Mouse (Mus musculus): ENCODE measurements at regions not wholly inside any gene's neighbourhood (a gene's known extent, or its start where the extent isn't known, plus 50 kb on each side); places are given as distances from the start of the nearest gene placed in this dataset.
A peak's percentile ranks its signal among the peaks of the same experiment; 100 is the strongest.

DNA sequence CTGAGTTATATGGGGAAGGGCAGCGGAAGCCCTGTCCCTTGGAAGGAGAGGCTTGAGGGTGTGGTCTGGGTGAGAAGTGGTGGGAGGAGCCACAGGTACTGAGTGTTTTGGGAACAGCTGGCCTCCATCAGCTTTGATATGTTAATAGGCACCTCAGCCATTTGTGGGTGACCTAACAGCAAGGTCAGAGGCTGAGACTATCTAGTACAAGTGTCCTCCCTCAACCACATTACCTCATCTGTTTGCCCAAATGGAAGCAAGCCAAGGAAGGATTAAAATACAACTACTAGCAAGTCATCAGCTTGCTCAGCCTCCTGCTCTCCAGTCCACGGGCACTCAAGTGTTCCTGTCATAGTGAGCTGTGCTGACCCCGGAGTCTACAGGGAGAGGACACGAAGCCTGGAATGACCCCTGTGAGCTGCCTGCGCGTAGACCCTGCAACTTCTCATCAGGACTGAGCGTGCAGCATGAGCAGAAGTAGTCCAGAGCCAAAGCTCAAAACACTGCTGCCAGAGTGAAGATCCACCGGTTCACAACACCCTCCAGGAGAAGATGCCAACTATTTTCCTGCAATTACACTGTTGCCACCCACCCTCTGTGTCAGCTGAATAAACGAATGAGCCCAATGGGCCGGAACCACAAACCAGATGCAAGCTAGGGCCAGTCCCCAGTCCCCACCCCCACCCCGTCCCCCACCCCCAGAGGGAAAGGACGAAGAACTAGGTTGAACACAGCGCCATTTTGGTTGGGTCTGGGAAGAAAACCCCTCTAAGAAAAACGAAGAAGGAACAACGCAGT lies 239.6 kb downstream of the Qk start:
- DNase-seq (ENCODE audit: low spot score in 2 of 2) = no peak

DNA sequence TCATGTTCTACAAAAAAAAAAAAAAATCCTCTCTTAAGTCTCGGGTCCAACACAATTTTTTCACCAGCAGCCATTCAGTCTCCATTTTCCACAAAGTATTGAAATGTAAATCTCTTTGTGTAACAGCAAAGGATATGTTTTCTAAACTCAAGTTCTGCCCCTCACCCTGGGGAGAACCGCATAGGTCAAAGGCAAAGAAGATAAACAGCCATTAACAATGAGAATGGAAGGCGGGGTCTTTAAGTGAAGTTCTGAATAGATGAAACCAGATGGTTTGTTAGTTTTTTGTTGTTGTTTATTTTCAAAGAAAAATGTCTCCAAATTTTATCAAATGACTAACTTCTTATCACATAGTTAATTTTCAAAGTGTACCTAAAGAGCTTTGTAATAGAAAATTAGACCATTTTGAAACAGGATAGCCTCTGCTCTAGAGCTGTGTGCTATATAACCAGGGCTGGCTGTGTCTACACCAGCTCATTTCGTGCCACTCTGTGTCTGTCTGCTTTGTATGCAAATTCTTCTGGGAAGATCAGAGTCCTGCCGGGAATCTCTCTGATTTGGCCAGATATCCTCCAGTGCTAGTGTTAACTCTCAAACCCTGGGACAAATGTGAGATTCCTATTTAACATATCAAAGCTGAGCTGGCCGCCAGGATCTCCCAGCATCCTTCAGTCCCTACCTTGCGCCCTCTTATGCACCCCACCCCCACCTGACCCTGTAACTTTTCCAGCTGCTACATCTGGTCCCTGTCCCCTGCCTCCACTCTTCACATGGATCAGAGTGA lies 240.9 kb downstream of the Qk start:
- DNase-seq (ENCODE audit: low spot score in 2 of 2) = no peak

DNA sequence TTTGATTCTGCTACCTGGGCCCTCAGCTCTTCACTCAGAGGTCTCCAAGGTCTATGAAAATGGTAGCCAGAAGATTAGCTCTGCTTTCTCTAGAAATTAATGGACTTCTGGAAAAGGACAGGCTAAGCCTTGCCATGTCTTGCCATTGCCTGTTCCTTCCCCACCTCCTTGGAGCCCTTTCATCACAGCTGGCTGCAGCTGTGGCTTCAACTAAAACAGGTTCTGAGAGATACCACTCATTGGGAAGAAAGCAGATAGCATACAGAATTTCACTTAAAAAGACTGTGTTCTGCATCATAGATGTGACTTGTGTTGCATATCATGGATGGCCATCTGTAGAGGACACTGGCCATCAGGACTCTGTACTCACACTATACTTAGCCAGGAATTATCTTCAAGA lies 246.4 kb downstream of the Qk start:
- DNase-seq (ENCODE audit: low spot score in 2 of 2) = peak in 1 of 2 experiments; percentile 13

DNA sequence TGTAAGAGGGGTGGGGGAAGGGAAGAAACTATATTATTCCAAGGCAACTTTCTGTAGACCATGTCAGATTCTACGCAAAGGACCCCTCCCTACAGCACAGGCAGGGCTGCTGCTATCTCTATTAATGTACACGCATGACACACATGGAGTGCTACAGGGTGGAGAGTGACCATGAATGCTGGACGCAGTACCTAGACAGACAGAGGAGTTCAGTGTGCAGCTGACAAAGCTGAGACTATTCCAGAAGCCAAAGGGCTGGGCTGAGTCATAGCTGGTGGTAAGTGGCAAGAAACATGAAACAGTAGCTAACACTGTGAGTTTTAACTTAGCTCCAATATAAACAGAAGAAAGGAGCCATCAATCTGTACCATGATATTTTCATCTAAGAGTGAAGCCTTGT lies 250.4 kb downstream of the Qk start:
- DNase-seq (ENCODE audit: low spot score in 2 of 2) = no peak

DNA sequence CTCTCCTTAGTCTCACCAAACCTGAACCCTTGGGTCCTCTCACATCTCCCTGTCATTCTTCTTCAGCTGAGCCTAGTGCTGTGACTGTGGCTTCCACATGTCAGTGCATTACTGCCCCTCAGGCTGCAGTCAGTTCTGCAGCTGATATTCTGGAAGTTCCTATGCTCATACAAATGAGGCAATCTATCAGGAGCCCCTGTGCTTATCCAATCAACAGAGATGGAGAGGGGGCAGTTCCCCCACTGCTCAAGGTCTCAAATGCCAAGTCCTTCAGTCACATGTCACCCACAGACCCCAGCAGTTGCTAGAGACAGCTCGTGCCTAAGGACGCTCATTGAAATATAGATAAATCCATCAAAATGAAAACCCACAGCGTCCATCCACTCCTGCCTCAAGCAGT lies 254.5 kb downstream of the Qk start:
- no peak for DNase-seq (ENCODE audit: low spot score in 2 of 2)

DNA sequence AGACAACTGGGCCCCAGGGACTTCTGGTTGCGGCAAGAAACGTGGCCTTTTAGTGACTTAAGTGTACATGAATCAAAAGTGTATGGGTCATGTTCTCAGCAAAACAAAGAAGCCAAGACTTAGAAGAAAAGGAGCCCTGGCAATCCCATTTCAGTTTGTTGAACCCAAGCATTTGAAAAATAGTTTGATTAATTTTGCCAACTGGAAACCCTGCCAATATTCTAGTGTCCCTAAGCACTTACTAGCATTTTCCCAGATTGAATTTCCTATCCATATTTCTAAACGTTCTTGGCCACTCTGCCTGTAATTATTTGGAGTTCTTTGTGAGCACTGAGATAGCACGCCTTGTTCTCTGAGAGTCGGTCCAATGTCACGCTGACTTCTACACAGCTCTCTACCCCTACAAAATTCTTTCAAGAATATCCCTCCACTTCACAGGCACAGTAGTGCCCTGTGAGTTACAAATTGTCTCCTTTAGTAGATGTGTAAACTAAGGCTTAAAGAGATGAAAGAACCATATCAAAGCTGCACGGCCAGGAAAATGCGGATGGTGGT lies 257.0 kb downstream of the Qk start:
- DNase-seq (ENCODE audit: low spot score in 2 of 2) = no peak

DNA sequence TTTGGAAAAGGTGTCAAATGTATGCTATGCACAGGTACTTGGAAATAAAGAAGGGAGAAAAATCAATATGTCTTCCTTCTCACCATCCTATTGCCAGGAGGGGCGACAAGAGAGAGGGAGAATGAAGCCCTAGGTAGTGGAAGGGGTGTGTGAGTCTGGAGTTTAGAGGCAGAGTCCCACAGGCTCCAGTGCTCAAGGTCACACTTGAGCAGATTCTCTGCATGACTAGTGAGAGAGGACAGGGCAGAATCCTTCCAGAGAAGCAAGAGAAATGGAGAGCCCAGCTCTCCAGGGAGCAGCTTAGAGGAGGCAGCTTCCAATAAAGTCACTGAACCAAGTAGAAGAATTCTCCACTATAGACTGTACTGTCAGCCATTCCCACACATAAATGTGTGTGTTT lies 261.9 kb downstream of the Qk start:
- no peak for DNase-seq (ENCODE audit: low spot score in 2 of 2)

DNA sequence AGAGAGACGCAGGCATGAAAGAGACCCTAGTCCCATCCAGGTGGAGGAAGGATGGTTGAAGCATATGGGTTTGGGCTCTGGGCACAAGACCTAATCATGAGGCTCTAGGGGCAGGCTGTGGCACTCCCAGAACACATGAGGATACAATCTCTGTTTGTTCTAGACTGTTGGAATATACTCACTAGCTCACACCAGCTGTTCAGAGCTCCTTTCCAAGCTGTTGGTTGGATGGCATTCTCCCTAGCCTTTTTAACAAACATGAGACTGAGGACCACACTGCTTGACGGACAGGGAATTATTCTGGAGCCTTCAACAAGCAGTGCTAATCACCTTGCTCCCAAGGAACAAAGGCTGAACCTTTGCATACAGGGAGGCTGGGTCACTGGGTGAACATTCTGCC lies 263.6 kb downstream of the Qk start:
- no peak for DNase-seq (ENCODE audit: low spot score in 2 of 2)

DNA sequence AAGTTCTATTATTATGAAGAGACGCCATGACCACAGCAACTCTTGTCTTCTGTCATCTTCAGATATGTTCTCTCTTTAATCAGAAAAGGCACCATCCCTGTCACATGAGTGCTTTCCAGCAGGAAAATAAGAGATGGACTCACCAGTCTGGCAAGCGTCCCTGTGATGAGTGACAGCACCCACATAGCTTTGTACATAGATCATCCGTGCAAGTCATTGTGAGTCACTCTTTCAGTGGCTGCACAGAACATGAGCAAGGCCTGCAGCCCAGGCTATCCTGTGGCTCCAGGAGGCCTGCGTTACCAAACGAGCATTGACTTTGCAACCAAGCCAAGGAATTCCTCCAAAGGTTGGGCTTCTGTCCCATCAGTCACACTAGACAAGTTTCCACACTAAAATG lies 265.3 kb downstream of the Qk start:
- DNase-seq (ENCODE audit: low spot score in 2 of 2) = no peak

DNA sequence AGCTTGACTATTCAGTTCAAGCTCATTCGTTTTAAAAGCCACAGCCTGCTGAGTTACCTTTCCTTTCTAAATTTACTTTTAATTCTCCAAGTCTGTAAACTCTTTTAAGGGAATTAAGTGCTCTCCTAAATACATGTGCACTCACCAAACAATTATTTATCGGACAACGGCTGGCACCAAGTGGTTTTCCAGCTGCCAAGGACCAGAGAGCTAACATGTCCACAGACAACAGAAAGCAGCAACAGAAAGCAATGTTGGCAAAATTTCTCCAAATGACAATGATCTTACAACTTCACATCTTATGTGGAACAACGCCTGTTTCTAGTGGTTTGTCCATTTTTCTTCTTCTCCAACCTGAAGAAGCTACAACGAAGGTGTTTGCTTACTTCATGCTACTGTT lies 275.3 kb downstream of the Qk start:
- no peak for DNase-seq (ENCODE audit: low spot score in 2 of 2)

DNA sequence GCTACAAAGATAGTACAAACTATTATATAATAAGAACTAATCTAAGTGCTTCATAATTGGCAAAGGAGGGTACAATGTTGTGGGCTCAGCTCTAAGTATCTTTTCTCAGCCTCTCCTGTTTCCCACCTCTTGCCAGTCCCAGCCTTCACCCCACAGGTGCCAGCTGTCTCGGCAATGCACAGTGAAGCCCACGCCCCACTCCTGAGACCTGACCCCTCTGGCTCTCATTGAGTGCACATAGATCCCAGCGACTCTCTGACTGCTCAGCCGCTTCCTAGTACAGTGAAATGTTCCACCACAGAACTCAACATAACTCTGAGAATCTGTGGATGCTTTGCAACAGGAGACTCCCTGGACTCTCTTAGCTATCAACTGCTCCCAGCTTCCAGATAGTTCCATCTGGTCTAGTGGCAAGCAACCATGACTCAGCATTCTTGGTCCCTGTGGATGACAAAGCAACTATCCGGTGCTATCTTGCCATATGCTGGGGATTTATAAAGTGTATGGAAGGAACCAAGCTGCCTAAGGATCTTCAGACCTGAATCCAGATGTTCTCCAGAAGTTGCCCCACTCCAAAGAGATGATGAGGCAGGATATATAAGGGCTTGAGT lies 277.5 kb downstream of the Qk start:
- no peak for DNase-seq (ENCODE audit: low spot score in 2 of 2)

DNA sequence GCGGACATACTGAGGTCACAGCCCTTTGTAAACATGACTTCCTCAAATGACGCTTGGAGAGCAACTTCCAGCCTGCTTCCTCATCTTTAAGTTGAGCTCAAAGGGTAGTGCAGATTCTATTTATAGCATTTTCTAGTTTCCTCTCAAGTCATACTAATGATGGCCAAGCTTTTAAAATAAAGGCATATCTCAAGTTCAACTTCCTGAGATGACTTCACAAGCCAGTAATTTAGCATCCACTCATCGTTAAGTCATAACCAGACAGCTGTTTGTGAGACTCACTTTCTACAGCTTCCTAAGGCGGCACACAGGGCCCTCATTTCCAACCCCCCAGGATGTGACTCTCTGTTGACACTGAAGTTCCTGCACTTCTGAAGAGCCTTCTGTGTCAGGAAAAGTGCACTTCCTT lies 278.7 kb downstream of the Qk start:
- DNase-seq (ENCODE audit: low spot score in 2 of 2) = no peak

DNA sequence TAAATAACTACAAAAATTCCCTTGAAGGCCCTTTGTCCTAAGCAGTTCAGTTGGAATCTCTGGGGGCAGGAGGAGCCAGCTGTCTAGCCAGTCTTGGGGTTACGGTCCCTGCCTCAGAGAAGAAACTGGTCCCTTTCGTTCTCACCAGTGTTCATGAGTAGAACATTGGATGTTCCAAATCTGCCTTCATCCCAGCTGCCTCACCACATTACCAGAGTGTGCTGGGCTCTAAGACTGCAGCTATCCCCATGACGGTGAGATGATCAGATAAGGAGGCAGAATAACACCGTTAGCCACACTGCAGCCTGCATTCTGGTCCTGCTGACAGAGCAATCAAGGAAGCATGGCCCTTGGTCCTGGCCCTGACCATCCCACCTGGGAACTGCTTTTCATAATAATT lies 279.3 kb downstream of the Qk start:
- no peak for DNase-seq (ENCODE audit: low spot score in 2 of 2)

DNA sequence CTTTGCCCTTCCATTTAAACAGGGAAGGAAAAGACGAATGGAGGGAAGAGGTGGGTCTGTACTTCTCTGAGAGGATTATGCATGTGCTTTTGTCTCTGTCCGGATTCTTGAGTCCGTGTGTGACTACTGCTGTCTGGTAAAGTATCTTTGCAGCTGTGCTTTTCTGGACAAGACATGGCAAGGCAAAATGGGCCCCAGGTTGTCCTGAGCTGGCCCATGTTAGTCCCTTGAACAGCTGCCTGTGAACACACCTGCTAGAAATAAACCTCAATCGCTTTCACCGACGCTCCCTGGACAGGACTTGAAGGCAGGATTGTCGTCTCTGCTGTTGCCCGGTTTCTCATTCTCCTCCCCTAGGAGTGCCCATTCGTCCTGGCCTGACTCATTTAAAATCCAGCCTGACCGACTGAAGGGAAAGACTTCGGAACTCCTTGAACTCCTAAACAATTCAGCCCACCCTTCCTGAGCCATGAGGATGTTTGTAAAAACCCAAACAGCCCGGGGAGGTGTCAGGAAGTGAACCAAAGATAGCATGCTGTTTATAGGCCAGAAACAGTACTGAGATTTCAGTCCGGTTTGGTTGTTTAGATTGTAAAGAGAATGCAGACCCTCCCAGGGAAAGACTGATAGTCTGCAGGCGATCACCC lies 281.7 kb downstream of the Qk start:
- no peak for DNase-seq (ENCODE audit: low spot score in 2 of 2)

DNA sequence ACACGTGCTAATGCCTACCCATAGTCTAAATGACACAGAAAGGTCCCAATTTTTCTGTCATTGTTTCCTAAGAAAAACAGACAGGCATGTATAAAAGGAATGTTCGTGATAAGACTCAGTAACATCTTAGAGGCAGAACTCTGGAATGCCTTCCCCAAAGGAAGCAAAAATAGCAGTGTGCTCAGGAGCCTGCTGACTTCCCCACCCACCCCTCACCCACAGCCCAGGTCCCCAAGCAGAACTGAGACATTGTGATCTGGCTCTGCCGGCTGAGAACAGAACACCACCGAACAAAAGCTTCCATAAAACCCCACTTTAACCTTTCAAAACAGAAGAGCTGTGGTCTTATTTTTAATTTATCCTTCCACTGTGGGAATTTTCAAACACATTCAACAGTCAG lies 286.1 kb downstream of the Qk start:
- no peak for DNase-seq (ENCODE audit: low spot score in 2 of 2)

DNA sequence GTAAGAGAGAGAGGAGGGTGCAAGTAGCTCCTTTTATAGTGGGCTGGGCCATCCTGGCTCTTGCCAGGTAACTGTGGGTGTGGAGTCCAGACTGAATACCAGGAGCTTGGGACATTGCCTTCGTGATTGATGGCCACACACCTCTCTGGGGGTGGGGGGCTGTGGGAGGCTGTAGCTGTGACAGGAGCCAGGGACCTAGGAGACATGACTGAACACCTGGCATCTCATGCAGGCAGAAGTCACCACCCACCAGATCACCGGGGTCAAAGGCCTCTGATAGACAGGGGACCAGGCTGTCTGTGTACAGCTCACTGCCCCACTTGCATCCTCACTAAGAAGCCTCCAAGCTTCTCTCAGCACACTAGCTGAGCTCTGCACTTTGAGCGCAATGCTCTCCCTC lies 288.6 kb downstream of the Qk start:
- DNase-seq (ENCODE audit: low spot score in 2 of 2) = no peak

DNA sequence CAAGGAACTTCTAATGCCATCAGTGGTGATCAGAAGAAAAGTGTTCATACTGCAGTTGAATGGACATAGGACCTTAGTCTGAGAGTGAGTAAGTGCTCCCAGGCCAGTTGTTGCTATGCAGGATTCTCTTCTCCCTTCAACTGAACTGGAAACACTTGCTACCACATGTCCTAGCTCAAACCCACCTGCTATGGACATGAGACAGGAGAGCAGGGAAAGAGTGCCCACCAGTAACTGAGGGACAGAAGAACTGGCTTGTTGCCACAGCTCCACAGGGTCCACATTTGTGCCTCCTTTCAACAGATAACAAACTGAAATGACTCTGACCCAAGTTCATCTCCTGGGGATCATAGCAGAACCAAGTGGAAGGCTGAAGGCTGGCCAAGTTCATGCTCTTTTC lies 292.9 kb downstream of the Qk start:
- DNase-seq (ENCODE audit: low spot score in 2 of 2) = no peak

DNA sequence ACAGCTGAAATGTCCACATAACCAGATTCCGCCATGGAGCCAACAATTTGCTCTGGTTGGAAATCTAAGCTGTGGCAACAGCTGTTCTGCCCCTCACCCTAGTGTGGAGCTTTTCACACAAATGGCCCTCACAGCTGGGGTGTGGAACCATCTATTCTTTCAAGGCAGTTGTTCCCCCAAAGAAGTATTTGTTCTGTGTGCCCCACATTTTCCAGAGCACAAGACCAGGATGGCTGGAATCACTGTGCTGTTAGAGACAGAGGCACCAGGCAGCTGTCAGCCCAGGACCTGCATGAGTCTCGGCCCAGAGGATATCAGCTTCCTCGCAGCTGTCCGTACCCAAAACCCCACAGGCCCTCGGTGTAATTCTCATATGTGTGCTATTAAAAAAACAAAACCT lies 294.4 kb downstream of the Qk start:
- DNase-seq (ENCODE audit: low spot score in 2 of 2) = no peak

DNA sequence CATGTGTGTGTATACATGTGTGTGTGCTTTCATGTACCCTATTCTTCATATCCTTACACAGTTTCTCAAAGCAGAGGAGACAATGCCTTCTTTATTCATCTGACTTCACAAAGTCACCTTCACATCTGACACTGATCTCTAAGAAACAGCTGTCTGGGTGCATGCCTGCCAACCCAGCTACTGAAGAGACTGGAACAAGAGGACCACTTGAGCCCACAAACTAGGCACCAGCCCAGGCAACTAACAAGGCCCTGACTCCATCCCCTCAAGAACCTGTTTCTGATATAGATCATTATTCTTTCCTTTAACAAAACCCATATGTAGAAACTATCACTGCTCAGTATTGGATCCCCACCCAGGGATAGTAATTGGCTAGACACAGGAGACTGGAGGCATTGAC lies 295.3 kb downstream of the Qk start:
- DNase-seq (ENCODE audit: low spot score in 2 of 2) = no peak

DNA sequence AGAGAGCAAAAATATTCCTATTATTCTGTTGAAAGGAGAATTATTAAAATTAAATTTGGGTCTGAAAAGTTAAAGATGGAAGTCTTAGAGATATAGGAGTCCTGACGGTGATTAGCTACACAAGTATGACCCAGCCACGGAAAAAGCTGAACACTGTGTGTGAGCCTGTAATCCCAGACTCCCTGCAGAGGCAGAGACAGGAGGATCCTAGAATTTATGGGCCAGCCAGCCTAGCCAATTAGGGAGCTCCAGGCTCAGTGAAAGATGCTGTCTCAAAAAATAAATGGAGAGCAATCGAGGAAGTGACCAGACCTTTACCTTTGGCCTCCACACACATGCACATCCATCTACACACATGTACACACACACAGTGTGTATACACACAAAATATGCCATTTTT lies 307.5 kb downstream of the Qk start:
- DNase-seq (ENCODE audit: low spot score in 2 of 2) = no peak

DNA sequence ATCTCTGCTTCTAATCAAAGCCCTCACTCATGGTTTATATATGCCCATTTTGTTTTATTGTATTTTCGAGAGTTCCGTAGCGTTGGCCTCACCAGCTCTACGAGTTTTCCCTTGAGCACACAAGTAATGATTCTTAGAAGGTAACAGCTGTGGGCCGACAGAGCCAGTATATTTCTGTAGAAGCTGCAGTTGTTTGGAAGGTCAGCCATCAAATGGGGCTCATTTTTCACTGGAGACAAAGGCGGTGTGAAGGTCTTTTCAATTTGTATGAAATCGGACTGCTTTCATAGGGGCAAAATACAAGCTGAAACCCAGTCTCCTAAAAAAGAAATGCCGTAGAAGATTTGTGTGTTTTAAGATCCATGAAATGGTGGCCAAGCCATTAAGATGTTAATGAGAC lies 307.9 kb downstream of the Qk start:
- no peak for DNase-seq (ENCODE audit: low spot score in 2 of 2)

DNA sequence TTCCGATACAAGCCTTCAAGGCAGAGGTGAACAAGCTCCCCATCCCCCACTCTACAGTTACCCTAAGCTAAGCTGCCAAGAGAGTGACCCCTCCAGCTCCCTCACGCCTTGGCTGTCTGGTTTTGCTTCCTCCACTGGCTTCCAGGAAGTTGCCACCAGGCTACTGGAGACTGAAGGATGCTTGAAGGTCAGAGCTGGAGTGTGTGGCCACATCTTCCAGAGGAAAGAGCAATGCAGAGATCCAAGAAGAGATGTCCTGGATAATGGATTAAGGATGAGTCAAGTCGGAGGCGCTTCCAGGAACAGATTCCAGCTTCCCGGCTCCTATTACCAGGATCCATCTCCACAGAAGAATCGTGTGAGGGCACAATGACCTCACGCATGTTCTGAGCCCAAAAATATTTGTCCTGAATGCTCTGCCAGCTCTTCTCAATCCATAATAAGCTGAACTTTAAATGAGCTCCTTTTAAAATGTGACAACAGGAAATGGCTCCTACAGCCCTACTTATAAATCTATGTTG lies 318.5 kb downstream of the Qk start:
- DNase-seq (ENCODE audit: low spot score in 2 of 2) = no peak

Measured in spleen, postnatal 4 days (tissue).